Mouse (Mus musculus) cerebellum, adult 9-10 months (tissue): ENCODE measurements at regions not wholly inside any gene's neighbourhood (a gene's known extent, or its start where the extent isn't known, plus 50 kb on each side); places are given as distances from the start of the nearest gene placed in this dataset.
"Not testable (repeated sequence)": the region's sequence is repeated elsewhere in the genome, so short reads cannot be mapped to it uniquely, and the experiment has no call there.

Experiments used
- DNase-seq: peaks from one replicate; pipeline ENCODE4 v3.0.0; 2022

GRCm38 (mm10) chr1:164538304-164539043 lies 80.3 kb upstream of the Atp1b1 start:
- DNase-seq: no peak

DNA sequence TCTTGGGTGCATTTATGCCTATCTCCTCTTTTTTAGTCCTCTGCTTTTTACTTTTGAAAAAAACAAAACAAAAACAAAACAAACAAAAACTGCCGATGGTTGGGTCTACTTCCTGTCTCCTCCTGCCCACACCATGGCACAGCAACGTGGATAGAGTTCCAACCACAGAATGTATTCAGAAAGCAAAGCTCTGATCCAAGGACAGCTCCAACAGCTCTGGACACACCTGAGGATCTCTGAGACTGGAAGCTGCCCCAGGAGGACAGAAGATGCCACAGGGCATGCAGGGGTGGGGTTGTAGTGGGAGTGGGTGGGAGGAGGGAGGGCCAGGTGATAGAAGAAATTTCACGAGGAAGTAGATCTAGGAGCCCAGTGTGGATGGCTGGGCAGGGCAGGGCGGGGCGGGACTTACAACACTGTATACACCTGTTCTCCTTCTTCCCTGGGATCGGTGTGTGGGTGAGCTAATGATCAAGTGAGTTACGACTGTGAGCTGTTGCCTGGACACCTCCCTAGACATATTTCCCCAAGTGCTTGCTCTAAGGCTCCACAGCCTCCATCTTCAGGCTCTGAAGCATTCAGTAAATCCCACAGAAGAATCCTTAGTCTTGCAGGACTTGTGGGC lies 79.3 kb upstream of the Atp1b1 start:
- DNase-seq: no peak

DNA sequence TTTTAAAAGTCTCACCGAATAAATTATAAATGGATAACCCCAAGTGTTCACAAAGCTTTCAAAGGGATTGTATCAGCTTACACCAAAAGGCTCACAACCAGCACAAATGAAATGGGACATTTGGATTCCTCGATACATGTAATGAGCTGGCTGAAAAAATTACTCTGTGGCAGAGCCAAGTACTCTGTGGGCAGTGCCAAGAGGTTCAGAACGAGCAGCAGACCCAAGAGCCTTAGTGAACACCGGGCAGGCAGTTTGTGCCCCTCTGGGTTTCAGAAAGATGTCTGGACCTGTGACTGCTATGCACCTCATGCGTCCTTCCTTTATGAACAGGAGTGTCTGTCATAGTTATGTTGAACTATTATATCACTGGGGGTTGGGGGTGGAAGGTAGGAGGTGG lies 74.0 kb upstream of the Atp1b1 start:
- DNase-seq: no peak

DNA sequence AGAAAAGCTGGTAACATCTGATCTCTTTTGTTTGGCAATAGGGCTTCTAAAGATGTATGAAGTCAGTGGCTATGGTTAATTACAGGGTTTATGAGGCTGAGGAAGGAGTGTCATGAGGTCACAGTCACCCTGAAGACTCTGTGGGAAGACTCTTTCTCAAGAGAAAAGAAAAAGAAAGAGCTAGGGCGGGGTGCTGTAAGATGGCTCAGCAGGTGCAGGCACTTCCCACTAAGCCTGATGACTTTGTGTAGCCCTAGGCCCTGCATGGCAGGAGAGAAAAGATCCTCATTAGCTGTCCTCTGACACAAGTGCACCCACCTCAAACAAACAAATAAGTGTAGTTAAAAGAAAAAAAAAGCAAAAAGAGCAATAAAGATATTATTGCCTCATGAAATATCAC lies 73.6 kb upstream of the Atp1b1 start:
- no peak for DNase-seq

GRCm38 (mm10) chr1:164526748-164527147 lies 68.6 kb upstream of the Atp1b1 start:
- no peak for DNase-seq

GRCm38 (mm10) chr1:164522377-164523150 lies 64.4 kb upstream of the Atp1b1 start:
- DNase-seq: no peak

DNA sequence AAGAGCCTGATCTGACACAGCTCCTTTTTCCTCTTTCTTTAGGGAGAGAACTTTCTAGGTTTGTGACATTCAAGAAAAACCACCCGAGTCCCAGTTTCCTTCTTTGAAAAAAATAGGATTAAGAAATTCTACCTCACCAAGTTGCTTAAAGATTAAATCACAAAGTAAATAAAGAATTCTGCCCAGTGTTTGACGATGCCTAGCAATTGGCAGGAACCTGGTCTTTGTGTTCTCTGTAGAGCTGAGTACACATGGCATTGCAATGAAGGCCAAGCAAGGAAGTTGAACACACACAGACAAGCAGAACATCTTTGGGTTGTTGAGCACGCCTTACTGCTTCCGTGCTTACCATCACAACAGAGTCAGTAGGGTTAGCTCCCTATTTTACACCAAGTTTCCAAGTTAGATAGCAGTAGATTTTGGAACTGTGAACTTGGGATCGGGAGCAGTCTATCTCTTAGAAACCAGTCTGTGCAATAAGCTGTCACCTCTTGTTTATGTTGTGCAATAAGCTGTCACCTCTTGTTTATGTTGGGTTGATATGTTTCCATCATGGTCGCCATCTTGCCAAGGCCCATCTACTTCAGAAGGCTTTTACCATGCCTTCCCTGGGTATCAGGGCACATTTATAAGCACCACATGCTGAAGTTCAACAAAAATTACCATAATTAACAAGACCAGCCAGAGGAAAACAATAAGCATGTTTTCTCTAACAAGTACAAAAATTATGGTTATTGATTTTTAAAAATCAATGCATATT lies 63.4 kb upstream of the Atp1b1 start:
- no peak for DNase-seq

GRCm38 (mm10) chr1:164518866-164519265 lies 60.7 kb upstream of the Atp1b1 start:
- no peak for DNase-seq

- DNase-seq: no peak
Measured at GRCm38 (mm10) chr1:164518308-164518707, 60.2 kb upstream of the Atp1b1 start.

GRCm38 (mm10) chr1:164517362-164517761 lies 59.2 kb upstream of the Atp1b1 start:
- DNase-seq: not testable (repeated sequence)

DNA sequence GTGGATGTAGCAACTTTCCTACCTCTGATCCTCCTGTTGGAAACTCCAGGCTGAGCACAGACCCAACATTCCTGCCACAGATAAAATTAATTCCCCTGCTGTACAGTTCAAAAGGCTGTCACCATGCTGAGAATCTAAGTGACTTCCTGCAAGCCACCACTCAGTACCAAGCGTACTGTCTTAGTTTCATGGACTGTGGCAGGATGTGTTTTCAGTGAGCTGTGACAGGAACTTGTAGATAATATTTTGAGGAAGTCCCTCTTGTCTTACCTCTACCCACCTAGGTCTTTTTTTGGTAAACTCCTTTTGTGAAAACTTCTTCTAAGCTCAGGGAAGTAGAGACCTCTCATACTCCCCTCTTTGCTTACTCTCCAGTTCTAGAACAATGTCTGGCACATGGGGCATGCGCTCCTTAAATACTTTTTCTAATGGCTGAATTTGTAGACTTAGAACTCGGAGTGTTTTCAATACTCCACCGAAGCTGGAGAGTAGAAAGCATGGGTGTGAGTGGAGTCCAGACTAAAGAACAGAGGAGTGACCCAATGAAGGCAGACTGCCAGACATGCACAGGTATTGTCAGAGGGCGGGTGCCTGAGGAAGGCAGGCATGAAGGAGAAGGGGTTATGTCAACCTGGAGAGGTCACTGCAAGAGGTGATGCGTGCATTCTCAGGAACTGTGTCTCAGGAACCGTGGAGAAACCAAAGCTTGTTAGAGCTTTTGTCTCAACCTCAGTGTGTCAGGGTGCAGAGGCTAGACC lies 53.7 kb upstream of the Atp1b1 start:
- DNase-seq: no peak

DNA sequence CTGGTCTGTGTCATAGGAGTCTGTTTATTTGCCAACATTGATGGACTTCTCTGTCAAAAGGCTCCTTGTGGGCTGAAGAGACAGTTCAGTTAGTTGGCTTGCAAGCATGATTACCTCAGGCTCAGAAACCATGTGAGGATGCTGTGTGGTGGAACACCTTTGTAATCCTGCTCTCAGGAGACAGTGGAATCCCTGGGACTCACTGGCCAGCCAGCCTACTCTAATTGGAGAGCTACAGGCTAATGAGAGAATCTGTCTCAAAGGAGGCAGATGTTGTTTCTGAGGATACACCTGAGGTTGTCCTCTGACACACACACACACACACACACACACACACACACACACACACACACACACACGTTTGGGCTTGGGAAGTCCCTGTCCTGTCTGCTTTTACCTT lies 51.1 kb upstream of the Atp1b1 start:
- no peak for DNase-seq

GRCm38 (mm10) chr1:164508556-164508955 lies 50.4 kb upstream of the Atp1b1 start:
- DNase-seq: no peak

- no peak for DNase-seq
Measured at GRCm38 (mm10) chr1:164508106-164508505, 50.0 kb upstream of the Atp1b1 start.
